Mouse (Mus musculus): ENCODE results near the gene Rps6kl1.
"Not testable (repeated sequence)": the region's sequence is repeated elsewhere in the genome, so short reads cannot be mapped to it uniquely, and the experiment has no call there.

DNA sequence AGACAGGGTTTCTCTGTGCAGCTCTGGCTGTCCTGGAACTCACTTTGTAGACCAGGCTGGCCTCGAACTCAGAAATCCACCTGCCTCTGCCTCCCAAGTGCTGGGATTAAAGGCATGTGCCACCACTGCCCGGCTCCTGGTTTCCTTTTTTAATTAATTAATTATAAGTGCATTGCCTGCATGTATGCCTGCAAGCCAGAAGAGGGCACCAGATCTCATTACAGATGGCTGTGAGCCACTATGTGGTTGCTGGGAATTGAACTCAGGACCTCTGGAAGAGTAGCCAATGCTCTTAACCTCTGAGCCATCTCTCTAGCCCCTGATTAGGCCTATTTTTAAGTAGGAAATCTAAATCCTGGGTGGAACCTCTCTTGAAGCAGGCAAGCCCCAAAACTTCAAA, 6.8 kb downstream of the Rps6kl1 start:
- not testable (repeated sequence) for TF ChIP-seq CTCF (IDR thresholded peaks at IDR 0.05; ENCODE audit: insufficient read depth, low read length); POLR2A (IDR thresholded peaks at IDR 0.05; ENCODE audit: borderline replicate concordance, extremely low read depth, low read depth, low read length)

All from lung, adult 2 months (tissue).